Mouse (Mus musculus): ENCODE data around the gene Enpp4. TPM values are rescaled to one million over a fixed set of nuclear protein-coding genes. Genes with fewer than 3 reads are reported as not detected.

Enpp4 gene
- polyA plus RNA-seq, 1 experiment from 2014 or later, result 5.9 TPM

DNA sequence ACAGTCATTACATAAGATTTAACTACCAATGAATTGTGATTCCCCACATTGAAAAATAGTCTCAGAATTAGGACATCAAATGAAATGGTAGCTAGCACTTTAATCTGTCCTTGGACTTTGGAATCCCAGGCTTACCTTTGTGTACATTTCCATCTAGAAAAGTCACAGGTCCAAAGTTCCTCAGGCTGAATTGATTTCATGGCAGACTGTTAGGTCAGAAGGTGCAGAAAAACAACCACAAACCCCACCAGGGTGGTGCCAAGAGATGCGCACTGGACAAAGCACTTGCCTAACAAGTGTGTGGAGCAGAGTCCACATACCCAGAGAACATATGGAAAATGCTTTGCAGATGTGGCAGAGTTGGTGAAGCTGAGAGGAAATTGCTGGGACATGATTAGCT lies 48.5 kb downstream of the Enpp4 start:
- 93% methylated on average over 1 of the region's 1 CpGs for WGBS
- no peak overlapping the region for H3K27ac ChIP-seq (replicated peaks; ENCODE audit: low read depth, low read length)
- H3K9ac ChIP-seq (replicated peaks; ENCODE audit: low read length), result no peak overlapping the region
- DNase-seq (no peak), ATAC-seq (ENCODE audit: low FRiP score, low TSS enrichment) (no peak)
- H3K4me3 ChIP-seq (replicated peaks; ENCODE audit: low read depth, low read length), result no peak overlapping the region
- no peaks in the 10 kb centered on the region for H3K9me3 ChIP-seq (ENCODE audit: control insufficient read depth, low read length)
- no peaks in the 10 kb centered on the region for H3K27me3 ChIP-seq (ENCODE audit: control insufficient read depth, insufficient read depth, low read length)
- no peaks in the 10 kb centered on the region for H3K36me3 ChIP-seq (ENCODE audit: control insufficient read depth, insufficient read depth, low read length)
- no peaks in the 10 kb centered on the region for H3K4me1 ChIP-seq (ENCODE audit: control insufficient read depth, insufficient read depth, low read length)
- H3K4me2 ChIP-seq (ENCODE audit: low read length), result no peak overlapping the region

DNA sequence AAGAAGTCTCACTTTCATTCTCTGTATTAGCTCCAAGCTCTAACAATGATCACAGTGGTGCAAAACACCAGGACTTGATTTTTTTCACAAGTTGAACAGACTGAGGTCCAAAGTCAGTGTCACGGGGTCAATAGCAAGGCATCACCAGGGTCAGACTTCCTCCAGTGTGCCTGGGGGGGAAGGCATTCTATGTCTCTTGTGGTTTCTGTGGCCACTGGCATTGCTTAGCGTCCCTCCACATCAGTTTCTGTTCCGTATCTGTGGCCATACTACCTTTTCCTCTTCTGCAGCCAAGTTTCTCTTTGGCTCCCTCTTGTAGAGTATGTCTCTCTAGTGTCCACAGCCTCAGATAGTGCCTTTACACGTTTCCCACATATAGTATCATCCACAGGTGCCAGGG lies 52.2 kb downstream of the Enpp4 start:
- no peaks in the 10 kb centered on the region for H3K4me1 ChIP-seq (ENCODE audit: control insufficient read depth, insufficient read depth, low read length)
- no peak overlapping the region for H3K9ac ChIP-seq (replicated peaks; ENCODE audit: low read length)
- H3K27ac ChIP-seq (replicated peaks; ENCODE audit: low read depth, low read length), result no peak overlapping the region
- 83% methylated on average over 4 of the region's 4 CpGs for WGBS
- H3K9me3 ChIP-seq (ENCODE audit: control insufficient read depth, low read length), result no peaks in the 10 kb centered on the region
- ATAC-seq (ENCODE audit: low FRiP score, low TSS enrichment), result no peak
- no peak for DNase-seq
- H3K4me2 ChIP-seq (ENCODE audit: low read length), result no peak overlapping the region
- no peaks in the 10 kb centered on the region for H3K36me3 ChIP-seq (ENCODE audit: control insufficient read depth, insufficient read depth, low read length)
- H3K4me3 ChIP-seq (replicated peaks; ENCODE audit: low read depth, low read length), result no peak overlapping the region
- H3K27me3 ChIP-seq (ENCODE audit: control insufficient read depth, insufficient read depth, low read length), result no peaks in the 10 kb centered on the region

Other genes starting within 250 kb of the Enpp4 start
- gene Enpp5, start 27.0 kb downstream of the Enpp4 start, polyA plus RNA-seq (2014; fragmentation: Nextera tagmentation; extraction: Ambion mirVana), result 80.2 and 82.7 TPM in 2 replicates
- 0.28 and 0.71 TPM in 2 replicates for gene Clic5, start 82.8 kb upstream of the Enpp4 start, polyA plus RNA-seq (2014; fragmentation: Nextera tagmentation; extraction: Ambion mirVana)